Mouse (Mus musculus): Measurements from ENCODE around the gene Ppm1k. TPM values are rescaled to one million over a fixed set of nuclear protein-coding genes. Genes with fewer than 3 reads are reported as not detected.
A peak's percentile ranks its signal among the peaks of the same experiment; 100 is the strongest.
"Not testable (repeated sequence)": the region's sequence is repeated elsewhere in the genome, so short reads cannot be mapped to it uniquely, and the experiment has no call there.

Ppm1k gene
- total RNA-seq, 2 experiments from 2014 or later = 45.6 to 47.0 TPM

GRCm38 (mm10) chr6:57534611-57535286 is 519 bp downstream of the Ppm1k start:
- DNase-seq (ENCODE audit: low spot score in 2 of 2) = peak; percentile 30 to 38

GRCm38 (mm10) chr6:57534231-57534610 is 1.0 kb downstream of the Ppm1k start:
- intact Hi-C loops (cut with DNase I) = no loop called here
- peak in 1 of 2 experiments; percentile 18 for DNase-seq (ENCODE audit: low spot score in 2 of 2)

More at GRCm38 (mm10) chr6:57534611-57535286, 519 bp downstream of the Ppm1k start:
- intact Hi-C loops (cut with DNase I) = no loop called here

GRCm38 (mm10) chr6:57533410-57533809 is 1.9 kb downstream of the Ppm1k start:
- intact Hi-C loops (cut with DNase I) = no loop called here
- DNase-seq (ENCODE audit: low spot score in 2 of 2) = no peak

GRCm38 (mm10) chr6:57532022-57532421 is 3.2 kb downstream of the Ppm1k start:
- no peak for DNase-seq (ENCODE audit: low spot score in 2 of 2)
- intact Hi-C loops (cut with DNase I) = no loop called here

GRCm38 (mm10) chr6:57531441-57531840 is 3.8 kb downstream of the Ppm1k start:
- DNase-seq (ENCODE audit: low spot score in 2 of 2) = peak in 1 of 2 experiments; percentile 27
- intact Hi-C loops (cut with DNase I) = no loop called here

- intact Hi-C loops (cut with DNase I) = no loop called here
- no peak for DNase-seq (ENCODE audit: low spot score in 2 of 2)
Observed at GRCm38 (mm10) chr6:57531011-57531410, 4.3 kb downstream of the Ppm1k start.

- intact Hi-C loops (cut with DNase I) = no loop called here
- DNase-seq (ENCODE audit: low spot score in 2 of 2) = no peak
Observed at GRCm38 (mm10) chr6:57529336-57529845, 5.9 kb downstream of the Ppm1k start.

- intact Hi-C loops (cut with DNase I) = no loop called here
- DNase-seq (ENCODE audit: low spot score in 2 of 2) = no peak
Observed at GRCm38 (mm10) chr6:57526933-57527332, 8.3 kb downstream of the Ppm1k start.

- intact Hi-C loops (cut with DNase I) = no loop called here
- DNase-seq (ENCODE audit: low spot score in 2 of 2) = peak in 1 of 2 experiments; percentile 31
Observed at GRCm38 (mm10) chr6:57524742-57525141, 10.5 kb downstream of the Ppm1k start.

GRCm38 (mm10) chr6:57520749-57521652 is 14.3 kb downstream of the Ppm1k start:
- intact Hi-C loops (cut with DNase I) = no loop called here
- no peak for DNase-seq (ENCODE audit: low spot score in 2 of 2)

GRCm38 (mm10) chr6:57514035-57514374 is 21.3 kb downstream of the Ppm1k start:
- DNase-seq (ENCODE audit: low spot score in 2 of 2) = no peak
- intact Hi-C loops (cut with DNase I) = no loop called here

GRCm38 (mm10) chr6:57513351-57514034 is 21.8 kb downstream of the Ppm1k start:
- intact Hi-C loops (cut with DNase I) = no loop called here

GRCm38 (mm10) chr6:57511899-57512298 is 23.4 kb downstream of the Ppm1k start:
- DNase-seq (ENCODE audit: low spot score in 2 of 2) = peak; percentile 55 to 74
- intact Hi-C loops (cut with DNase I) = no loop called here

More at GRCm38 (mm10) chr6:57513351-57514034, 21.8 kb downstream of the Ppm1k start:
- no peak for DNase-seq (ENCODE audit: low spot score in 2 of 2)

GRCm38 (mm10) chr6:57503662-57504379 is 31.4 kb downstream of the Ppm1k start:
- no peak for DNase-seq (ENCODE audit: low spot score in 2 of 2)
- intact Hi-C loops (cut with DNase I) = no loop called here

- intact Hi-C loops (cut with DNase I) = no loop called here
- no peak for DNase-seq (ENCODE audit: low spot score in 2 of 2)
Observed at GRCm38 (mm10) chr6:57499209-57499608, 36.1 kb downstream of the Ppm1k start.

- intact Hi-C loops (cut with DNase I) = loop anchor here (10.0 kb wide), 1 partner anchor 663 kb away; no protein-coding TSS in a partner anchor
- not testable (repeated sequence) for DNase-seq (ENCODE audit: low spot score in 2 of 2)
Observed at GRCm38 (mm10) chr6:57468161-57468560, 67.1 kb downstream of the Ppm1k start.
